Mouse (Mus musculus): ENCODE data around the gene Pwwp2b.

Gene Pwwp2b

DNA sequence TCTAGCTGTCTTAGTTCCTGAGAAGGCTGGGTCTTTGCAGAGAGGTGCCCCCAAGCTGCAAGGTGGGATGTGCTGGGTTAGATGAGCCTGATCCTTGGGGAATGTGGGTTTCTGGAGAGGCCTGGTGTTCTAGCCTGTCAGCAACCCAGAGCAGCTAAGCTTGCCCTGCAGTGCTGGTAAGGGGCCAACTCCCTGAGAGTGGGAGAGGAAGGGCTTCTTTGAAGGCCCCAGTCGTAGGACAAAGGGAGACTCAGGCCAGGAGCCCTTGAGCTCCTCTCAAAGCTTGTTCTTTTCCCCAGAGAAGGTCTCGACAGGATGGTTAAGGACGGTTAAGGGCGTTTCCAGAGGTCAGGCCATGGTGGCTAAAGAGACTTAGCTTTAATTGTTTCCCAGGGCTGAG lies 16.1 kb downstream of the Pwwp2b start:
- DNase-seq (ENCODE audit: low spot score), result no peak

DNA sequence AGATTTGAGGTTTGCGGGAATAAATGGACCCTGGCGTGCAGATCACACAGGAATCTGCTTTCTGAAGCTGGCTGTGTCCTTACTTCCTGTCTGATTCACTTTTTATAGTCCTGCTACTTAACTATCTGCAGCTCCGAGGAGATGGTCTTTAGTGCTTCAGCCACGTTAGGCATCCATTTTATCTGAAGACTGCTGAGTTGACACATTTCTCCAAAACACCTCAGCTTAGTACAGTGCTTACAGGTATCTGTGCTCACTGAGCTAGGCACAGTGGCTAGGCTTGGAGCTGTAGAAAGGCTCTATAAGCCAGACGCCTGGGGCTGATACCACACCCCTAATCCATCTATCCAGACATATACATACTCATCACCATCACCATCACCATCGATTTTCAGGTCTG lies 17.4 kb downstream of the Pwwp2b start:
- no peak for DNase-seq (ENCODE audit: low spot score)

DNA sequence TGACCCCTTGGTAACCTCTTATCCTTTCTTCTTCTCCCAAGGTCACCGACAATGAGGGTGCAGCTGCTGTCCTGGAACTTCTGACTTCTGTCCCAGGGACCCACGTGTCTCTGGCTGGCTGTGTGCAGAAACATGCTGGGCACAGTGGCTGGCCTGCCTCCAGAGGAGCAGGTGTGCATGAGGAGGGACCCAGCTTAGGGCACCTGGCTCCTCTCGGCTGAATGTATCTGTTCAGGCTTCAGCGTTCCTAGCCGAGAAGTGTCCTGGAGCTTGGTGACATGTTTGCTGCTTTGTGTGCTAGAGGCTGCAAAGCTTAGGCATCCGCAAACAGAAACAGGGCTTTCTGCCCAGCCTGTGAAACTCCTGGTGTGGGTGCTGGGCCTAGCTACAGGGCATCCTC lies 18.1 kb downstream of the Pwwp2b start:
- DNase-seq (ENCODE audit: low spot score), result no peak

DNA sequence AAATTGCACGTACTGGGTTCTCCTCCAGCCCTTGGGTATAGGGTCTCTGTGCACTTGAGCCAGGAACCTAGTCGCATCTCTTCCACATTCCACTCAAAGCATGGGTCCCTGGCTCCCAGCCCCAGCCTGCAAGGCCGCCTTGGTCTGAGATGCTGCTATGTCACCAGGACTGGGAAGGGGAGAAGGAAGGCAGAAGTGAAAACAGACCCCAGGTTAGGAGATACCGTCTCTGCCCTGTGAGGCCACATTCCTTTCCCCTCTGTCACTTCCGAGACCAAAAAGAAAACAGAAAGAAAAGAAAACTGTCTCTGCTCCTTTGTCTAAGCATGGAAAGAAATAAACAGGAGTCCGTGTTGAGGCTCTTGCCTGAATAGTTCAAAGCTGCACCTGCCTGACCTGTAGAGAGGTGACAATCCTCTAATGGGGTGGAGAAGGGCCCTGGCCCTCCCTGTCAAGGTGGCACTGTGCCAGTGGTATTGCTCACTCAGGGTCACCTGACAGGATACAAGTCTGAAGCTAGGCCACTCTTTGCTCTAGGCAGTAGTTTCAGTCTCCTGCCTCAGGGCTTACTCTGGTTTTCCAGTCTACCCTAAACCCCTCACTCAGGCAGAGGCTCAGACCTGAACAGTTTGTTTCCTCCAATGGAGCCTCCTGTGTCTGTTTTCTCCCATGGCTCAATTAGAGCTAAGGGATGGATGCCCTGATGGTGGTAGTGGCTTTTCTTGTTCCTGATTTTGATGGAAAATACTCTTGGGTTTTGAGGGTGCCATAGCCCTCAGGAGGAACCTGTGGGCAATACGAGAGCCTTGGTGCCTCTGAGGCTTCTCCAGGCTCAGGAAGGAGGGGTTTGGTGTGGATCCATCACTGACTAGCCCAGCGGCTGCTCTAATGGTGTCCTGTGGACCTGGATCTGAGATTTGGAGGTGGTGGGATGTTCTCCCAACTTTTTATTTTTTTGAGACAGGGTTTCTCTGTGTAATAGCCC lies 18.9 kb downstream of the Pwwp2b start:
- DNase-seq (ENCODE audit: low spot score), result peak; percentile 55

DNA sequence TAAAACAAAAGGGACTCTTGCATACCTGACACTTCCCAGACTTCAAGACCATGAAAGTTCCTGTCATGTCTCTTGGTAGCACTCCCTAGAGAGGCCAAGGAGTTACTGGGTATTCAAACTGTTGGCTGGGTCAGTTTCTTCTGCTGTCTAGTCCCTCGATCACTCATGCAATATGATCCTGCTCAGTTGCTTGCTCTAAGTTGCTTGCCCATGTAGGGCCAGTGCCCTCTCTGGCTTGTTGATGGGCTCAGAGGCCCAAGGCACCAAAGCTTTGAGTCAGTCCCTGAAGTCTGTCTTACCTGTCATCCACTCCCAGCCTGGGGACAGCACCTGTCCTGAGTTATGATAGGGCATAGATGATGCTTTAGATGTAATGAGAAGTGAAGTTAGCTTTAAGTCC lies 22.5 kb downstream of the Pwwp2b start:
- DNase-seq (ENCODE audit: low spot score), result no peak

DNA sequence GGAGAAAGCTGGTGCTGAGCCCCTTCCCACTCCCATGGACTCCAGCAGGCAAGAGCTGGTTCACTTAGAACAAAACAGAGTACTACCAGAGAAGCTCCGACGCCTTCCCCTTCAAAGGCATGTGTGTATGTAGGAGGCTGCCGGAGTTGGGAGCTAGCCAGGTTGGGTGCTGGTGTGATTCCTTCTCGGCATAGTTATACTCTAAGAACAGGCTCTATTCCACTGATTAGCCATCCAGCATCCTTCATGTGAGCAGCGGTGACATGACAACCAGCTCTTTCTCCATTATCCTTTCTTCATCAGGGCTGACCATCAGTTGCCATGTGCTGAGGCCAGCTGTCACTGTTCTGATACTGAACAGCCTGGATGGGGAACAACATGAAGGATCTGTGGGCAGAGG lies 23.6 kb downstream of the Pwwp2b start:
- no peak for DNase-seq (ENCODE audit: low spot score)

DNA sequence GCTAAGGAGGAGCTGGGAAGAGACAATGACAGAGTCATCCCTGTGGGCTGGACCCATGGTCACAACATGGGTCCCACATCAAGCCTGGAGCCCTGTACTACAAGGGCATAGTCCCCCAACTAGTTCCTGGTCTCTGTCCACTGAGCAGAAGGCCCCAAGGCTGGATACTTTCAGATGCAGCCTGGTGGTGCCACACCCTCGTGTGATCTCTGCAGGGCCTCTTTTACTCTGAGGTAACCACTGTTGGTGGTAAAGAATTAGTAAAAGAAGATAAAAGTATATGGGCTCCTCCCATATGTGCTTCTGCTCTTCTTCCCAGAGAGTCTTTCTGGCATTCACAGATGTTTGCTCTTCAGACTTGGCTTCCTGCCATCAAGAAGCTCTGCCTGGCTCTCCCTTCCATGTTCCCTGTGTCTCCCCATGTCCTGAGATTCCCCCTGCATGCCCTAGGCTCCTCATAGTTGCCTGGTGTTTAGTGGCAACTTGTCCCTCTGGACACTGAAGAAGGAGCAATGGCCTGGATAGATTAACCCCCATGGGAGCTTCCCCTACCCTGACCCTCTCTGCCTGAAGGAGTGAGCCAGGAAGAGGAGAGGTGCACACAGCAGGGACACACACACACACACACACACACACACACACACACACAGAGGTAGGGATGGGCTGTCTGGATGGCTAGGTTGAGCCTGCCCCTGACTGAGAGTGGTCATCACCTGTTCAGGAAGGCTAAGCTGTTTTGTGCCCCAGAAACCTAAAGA lies 24.5 kb downstream of the Pwwp2b start:
- peak; percentile 54 for DNase-seq (ENCODE audit: low spot score)

DNA sequence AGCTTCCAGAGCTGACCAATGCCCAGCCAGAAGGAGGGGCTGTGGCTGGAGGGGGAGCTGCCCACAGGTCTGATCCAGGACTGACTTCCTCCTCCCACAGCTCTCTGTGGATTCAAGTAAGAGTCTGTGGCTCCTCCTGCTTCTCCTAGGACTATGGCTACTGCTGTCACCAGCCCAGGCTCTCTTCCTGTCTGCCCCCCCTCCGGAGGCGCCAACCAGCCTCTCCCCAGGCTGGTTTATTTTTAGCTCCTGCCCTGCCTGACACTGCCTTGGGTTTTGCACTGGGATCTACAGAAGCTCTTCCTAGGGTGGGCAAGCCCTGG lies 25.1 kb downstream of the Pwwp2b start:
- peak; percentile 80 for DNase-seq (ENCODE audit: low spot score)

DNA sequence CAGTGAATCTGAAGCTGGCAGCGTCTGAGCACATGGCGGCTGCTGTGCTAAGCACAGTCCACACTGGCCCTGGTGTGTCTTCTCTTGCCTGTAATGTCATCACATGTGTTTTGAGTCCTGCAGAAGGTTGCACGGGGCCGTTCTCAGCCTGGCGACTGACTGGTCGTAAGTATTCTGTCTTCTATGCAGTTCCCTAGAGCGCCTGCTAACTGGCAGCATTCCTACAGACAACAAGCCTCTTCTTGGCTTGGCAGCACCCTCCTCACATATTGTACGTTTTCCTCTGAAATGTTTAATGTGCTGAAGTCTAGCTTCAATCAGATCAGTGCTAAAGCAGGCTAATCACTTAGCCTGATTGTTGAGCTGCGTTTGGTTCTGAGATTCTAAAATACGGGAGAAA lies 27.3 kb downstream of the Pwwp2b start:
- DNase-seq (ENCODE audit: low spot score), result no peak

DNA sequence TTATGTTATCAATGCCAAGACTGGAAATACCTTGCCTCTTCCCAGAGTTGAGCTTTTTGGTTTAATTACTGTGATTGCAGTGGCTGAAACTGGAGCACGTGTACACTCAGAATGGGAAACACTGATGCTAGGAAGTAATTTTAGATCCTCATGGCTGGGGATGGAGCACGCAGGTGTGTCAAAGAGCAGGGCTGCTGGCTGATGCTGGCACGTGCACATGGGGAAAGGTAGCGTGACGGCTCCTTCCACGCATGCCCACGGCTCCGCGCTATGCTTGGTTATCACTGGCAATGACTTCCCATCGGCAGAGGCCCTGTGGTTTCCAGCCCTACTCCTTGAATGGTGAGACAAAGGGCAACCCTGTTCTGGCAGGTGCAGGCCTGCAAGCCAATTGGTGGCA lies 27.9 kb downstream of the Pwwp2b start:
- no peak for DNase-seq (ENCODE audit: low spot score)

DNA sequence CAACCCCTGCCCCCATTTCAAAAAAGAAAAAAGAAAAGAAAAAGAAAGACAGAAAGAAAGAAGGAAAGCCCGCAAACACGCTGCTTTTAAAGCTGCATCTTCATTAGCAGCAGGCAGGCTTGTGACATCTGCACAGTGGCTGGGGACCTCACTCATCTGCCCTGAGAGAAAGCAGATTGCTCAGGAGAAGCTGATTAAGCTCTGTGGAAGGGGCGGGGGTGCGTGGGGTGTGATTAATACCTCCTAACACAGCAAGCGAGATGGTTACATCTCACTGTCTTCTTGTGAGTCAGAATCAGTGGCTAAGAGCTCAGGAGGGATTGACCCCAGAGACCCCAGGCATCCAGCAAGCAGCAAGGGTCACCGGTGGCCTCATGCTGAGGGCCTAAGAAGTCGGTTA lies 29.3 kb downstream of the Pwwp2b start:
- no peak for DNase-seq (ENCODE audit: low spot score)

DNA sequence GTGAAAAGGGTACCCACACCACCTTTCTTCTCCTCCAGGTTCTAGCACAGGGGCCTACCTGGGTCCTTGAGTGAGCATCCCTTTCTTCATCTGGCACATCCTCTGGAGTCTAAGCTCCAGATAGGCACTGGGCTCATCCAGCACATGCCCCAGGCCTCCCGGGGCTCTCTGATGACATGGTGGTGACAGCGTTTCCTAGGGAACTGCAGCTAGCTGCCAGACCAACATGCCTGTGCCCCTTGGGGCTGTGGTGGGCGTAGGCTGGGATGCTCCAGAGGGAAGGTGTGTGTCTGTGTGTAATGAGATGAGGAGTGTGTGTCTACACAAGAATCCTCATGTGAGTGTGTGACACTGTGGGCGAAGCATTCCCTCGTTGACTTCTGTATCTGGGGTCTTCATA lies 31.3 kb downstream of the Pwwp2b start:
- no peak for DNase-seq (ENCODE audit: low spot score)

DNA sequence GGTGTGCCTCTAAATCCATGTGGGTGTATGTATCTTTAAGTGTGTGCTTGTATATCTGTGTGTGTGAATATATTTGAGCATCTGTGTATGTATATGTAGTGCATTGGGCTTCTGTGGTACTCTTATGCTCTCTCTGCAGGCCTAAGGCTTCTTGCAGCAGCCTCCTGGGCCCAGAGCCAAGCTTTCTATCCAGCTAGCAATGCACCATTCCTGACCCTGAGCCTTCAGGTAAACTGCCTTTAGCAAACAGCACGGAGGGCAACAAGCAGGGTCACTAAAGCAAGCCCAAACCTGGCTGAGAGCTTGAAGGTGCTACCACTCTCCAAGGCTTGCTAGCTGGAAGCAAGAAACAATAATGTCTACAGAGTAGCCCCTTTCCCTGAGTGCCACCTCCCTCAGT lies 31.8 kb downstream of the Pwwp2b start:
- DNase-seq (ENCODE audit: low spot score), result no peak

DNA sequence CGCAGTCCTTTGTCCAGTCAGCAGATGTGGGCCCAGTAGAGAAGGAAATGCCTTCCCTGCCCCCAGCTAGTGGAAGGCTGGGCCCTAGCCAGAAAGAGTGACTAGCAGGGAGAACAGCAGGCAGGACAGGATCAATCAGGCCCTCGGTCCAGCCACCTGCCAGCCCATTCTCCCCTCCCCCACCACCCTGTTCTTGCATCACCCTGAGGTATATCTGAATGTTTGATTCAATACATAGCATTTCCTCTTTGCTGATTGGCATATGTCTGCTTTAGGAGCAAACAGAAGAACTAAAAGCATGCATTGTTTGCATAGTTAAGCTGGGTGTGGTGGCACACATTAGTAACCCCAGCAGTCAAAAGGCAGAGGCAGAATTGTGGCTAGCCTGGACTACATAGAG lies 32.9 kb downstream of the Pwwp2b start:
- peak; percentile 44 for DNase-seq (ENCODE audit: low spot score)

DNA sequence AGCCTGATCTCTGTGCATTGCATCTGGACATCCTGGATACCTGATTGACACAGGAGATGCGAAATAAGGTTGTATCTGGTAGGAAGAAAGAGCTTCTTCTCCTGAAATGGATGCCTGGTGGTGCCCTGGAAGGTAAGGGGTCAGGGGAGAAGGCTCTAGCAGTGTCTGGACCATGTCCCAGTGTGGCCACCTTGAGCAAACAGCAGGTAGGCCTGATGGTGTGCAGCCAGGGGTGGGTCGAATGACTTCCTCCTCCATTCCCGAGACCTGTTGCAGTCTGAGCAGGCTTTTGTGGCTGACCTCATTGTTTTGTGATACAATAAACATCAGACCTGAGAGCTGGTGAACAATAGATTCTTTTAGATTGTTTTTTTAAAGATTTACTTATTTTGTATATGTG lies 33.8 kb downstream of the Pwwp2b start:
- no peak for DNase-seq (ENCODE audit: low spot score)

DNA sequence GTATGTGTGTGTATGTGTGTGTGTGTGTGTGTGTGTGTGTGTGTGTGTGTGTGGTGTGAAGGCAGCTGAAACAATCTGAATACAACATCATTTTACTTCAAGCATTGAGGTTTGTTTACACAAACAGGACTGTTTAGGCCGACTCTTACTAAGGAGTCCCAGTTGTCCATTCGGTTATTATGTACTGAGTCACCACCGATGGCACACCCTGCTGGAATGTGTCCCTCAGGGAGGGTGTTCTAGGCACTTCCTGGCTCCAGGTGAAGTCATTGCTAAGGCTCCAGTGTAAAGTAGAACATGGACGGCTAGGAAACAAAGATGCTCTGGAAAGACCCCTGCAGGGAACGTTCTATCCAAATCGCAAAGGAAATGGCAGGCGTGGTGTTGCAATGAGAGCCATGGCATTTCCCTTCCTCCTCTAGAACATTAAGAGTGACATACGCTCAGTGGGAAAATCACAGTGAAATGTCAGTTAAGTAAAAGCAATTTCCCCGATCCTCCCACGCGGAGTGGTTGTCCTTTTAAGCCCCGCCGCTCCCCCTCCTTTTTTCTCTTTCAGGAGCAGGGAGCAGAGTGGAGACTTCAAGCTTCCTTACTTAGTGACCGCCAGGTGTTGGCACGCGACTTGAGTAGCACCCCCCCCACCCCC lies 37.1 kb downstream of the Pwwp2b start:
- no peak for DNase-seq (ENCODE audit: low spot score)

DNA sequence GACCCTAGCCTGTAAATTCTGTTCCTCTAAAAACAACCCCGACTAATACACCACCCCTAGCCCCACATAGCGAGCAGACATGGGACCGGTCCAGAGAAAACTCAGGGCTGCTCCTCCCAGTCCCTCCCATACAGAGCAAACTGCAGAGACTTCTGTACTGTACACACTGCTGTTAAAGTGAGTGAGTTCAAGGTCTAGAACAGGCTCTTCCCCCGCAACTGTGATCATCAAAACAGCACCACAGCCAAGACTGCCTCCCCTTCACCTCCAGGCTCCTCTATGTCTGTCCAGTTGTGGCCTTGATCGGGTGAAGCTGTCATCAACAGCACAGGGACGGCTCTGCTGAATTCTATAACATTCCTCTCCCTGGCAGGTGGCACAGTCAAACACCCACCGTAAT lies 40.3 kb downstream of the Pwwp2b start:
- no peak for DNase-seq (ENCODE audit: low spot score)

DNA sequence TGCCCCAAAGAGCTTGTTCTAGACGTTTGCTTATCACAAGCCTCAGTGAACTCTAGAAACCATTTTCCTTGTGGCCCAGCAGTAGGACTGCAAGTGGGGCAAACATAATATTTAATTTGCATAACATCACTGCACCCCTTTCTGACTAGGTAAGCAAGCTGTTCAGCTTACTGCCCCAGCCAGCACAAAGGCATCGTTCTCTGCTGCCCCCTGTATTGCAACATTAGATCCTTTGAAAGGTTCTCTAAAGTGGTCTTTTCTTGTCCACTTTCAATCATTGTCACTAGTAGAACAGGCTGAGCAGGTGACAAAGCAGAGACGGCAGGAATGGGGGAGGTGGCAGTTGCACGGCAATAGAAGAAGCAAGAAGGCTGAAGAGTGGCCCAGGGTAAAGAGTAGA lies 45.1 kb downstream of the Pwwp2b start:
- DNase-seq (ENCODE audit: low spot score), result no peak

DNA sequence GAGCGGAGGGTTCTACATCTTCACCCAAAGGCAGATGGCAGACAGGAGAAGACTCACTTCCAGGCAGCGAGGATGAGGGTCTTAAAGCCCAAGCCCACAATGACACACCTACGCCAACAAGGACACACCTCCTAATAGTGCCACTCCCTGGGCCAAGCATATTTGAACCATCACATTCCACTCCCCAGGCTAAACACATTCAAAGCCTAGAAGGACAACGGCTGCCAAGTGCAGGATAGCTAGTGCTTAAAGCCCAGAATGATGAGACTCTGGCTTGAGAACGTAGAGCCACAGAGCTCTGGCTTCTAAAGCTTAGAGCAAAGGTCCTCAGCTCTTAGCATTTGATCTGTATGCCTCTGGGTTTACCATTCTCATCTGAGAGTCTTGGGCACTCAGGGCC lies 45.8 kb downstream of the Pwwp2b start:
- no peak for DNase-seq (ENCODE audit: low spot score)

DNA sequence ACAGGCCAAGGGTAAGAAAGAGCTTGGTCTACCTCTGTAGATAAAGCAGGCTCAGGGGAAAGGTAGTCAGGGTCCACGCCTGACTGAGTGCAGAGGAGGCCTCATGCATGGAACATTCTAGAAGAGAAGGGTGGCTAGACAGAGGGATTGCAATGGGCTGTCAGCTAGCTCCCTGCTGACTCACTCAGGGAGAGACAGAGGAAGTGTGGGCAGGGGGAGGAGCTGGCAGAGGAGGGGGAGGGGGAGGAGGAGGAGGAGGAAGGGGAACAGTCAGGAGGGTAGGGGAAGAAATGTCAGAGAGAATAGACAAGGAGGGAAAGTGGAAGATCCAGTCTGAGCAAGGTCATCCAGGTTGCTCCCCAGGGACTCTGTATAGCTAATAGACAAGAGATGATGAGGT lies 47.4 kb downstream of the Pwwp2b start:
- no peak for DNase-seq (ENCODE audit: low spot score)

DNA sequence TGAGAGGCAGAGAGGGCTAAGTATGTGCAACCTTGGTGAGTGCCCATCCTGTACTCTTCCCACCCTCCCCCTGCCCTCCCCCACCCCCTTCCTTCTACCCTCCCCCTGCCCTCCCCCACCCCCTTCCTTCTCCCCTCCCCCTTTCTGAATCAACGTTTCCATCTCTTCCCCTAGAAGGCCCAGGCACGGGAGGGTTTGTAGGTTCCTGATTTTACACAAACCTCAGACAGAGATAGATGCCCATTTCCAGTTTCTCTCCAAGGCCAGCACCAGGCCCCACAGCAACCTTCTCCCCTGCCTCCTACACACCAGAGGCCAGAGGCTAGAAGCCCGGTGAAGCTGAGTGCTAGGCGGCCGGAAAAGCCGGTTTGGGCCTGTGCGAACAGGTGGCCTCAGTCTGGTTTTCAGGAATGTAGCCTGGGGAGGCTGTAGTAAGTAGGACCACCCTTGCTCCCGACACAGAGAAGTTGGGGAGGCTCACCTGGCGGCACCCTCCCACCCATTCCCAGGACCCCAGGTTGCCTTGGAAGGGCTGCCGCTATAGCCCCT lies 48.3 kb downstream of the Pwwp2b start:
- DNase-seq (ENCODE audit: low spot score), result no peak

DNA sequence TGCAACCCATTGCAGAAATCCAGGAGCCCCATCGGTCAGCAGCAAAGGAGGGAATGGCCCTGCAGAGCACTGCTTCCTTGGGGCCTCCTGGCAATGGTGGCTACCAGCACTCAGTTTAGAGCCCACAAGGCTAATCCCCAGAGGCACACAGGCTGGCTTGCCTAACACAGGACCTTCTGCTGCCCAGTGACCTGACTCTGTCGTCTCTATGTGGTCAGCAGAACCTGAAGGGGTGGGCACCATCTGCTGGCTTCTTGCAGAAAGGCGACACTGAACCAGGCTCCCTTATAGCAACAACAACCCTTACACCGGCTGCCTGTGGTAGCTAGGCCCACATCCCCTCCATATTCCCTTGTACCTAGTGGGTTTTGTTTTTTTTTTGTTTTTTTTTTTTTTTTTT lies 50.2 kb downstream of the Pwwp2b start:
- peak; percentile 59 for DNase-seq (ENCODE audit: low spot score)

DNA sequence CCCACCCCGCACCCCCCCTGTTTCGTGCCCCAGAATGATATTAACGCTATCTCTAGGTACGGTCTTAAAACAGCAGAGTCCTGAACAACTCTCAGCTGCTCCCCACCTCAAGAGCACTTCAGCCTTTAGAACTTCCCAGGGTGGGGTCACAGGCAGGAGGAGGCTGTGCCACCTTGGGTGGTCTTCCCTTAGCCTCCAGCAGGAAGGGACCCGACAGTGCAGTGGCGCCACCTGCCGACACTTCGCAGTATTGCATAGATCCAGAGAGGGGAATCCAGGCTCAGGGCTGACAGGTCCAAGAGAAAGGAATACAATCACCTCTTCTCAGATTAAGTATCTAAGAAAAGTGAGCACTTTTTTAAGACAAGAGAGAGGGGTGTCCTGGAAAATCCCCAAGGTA lies 51.1 kb downstream of the Pwwp2b start:
- peak; percentile 83 for DNase-seq (ENCODE audit: low spot score)

Data from lung, postnatal 25 days (tissue).